Mouse (Mus musculus): ENCODE data around the gene C5ar2. TPM values are rescaled to one million over a fixed set of nuclear protein-coding genes. Genes with fewer than 3 reads are reported as not detected.

Gene C5ar2
- polyA plus RNA-seq, 1 experiment: 0.19 TPM

DNA sequence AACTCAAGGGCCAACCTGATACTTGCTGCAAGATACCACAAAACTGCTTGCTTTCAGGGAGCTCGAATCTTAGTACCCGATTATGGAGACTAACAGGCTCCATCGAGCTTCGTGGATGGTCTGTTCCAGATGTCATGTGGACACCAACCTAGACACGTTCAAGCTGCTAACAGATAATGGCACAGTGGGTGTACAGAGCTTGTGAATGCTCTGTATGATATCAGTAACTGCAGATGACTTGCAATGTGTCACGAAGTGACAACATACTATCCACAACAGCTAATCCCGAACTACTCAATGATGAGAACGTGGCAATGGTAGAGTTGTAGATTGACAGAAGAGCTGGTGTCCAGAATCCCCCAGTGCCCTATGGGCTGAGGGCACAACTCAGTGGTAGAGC is 56.5 kb downstream of the C5ar2 start:
- no peak overlapping the region for H3K4me3 ChIP-seq (ENCODE audit: insufficient read depth, low read length)
- no peak overlapping the region for H3K27ac ChIP-seq (ENCODE audit: insufficient read depth, low read length)
- H3K4me1 ChIP-seq (ENCODE audit: control insufficient read depth, insufficient read depth, low read length): no peaks in the 10 kb centered on the region
- TF ChIP-seq POLR2A (IDR thresholded peaks at IDR 0.05; ENCODE audit: low read depth, low read length): no peak
- no peak for TF ChIP-seq CTCF (IDR thresholded peaks at IDR 0.05; ENCODE audit: borderline replicate concordance, insufficient read depth, low read length)

Other genes starting within 250 kb of the C5ar2 start
- 10.8 and 12.1 TPM in 2 replicates for gene Bicra, start 196.2 kb downstream of the C5ar2 start, polyA plus RNA-seq (2011; ENCODE audit: insufficient read length, low read depth, missing spikeins)
- gene Zfp541, start 182.3 kb downstream of the C5ar2 start, polyA plus RNA-seq (2011; ENCODE audit: insufficient read length, low read depth, missing spikeins): not detected in 2 replicates
- 150 and 185 TPM in 2 replicates for gene Napa, start 145.7 kb downstream of the C5ar2 start, polyA plus RNA-seq (2011; ENCODE audit: insufficient read length, low read depth, missing spikeins)
- gene Kptn, start 124.3 kb downstream of the C5ar2 start, polyA plus RNA-seq (2011; ENCODE audit: insufficient read length, low read depth, missing spikeins): 13.9 TPM in 2 replicates
- 0.35 TPM in 1 of 2 replicates, not detected in the other for gene Slc8a2, start 114.3 kb downstream of the C5ar2 start, polyA plus RNA-seq (2011; ENCODE audit: insufficient read length, low read depth, missing spikeins)
- gene Meis3, start 69.1 kb downstream of the C5ar2 start, polyA plus RNA-seq (2011; ENCODE audit: insufficient read length, low read depth, missing spikeins): 22.4 and 23.8 TPM in 2 replicates
- 6.6 and 8.4 TPM in 2 replicates for gene Dhx34, start 22.1 kb downstream of the C5ar2 start, polyA plus RNA-seq (2011; ENCODE audit: insufficient read length, low read depth, missing spikeins)
- gene C5ar1, start 15.4 kb upstream of the C5ar2 start, polyA plus RNA-seq (2011; ENCODE audit: insufficient read length, low read depth, missing spikeins): 0.60 and 5.3 TPM in 2 replicates
- gene Inafm1, start 29.5 kb upstream of the C5ar2 start, polyA plus RNA-seq (2011; ENCODE audit: insufficient read length, low read depth, missing spikeins): 11.1 and 11.6 TPM in 2 replicates
- gene Ccdc9, start 42.6 kb upstream of the C5ar2 start, polyA plus RNA-seq (2011; ENCODE audit: insufficient read length, low read depth, missing spikeins): 66.0 and 70.9 TPM in 2 replicates
- gene Bbc3, start 64.2 kb upstream of the C5ar2 start, polyA plus RNA-seq (2011; ENCODE audit: insufficient read length, low read depth, missing spikeins): 15.8 and 19.9 TPM in 2 replicates
- gene Sae1, start 143.7 kb upstream of the C5ar2 start, polyA plus RNA-seq (2011; ENCODE audit: insufficient read length, low read depth, missing spikeins): 125 and 133 TPM in 2 replicates
- gene Zc3h4, start 156.8 kb upstream of the C5ar2 start, polyA plus RNA-seq (2011; ENCODE audit: insufficient read length, low read depth, missing spikeins): 27.0 and 29.4 TPM in 2 replicates
- gene Tmem160, start 208.6 kb upstream of the C5ar2 start, polyA plus RNA-seq (2011; ENCODE audit: insufficient read length, low read depth, missing spikeins): 19.0 and 27.7 TPM in 2 replicates
- not detected in 2 replicates for gene Npas1, start 233.6 kb upstream of the C5ar2 start, polyA plus RNA-seq (2011; ENCODE audit: insufficient read length, low read depth, missing spikeins)

Measured in embryonic fibroblast, embryonic 13.5 days (primary cell).